Mouse (Mus musculus) small intestine, adult 2 months (tissue): ENCODE measurements around the gene Entpd2.

ENCODE experiments used
- CTCF ChIP-seq: fragments of 200-500 bp; IDR thresholded peaks from 2 replicates; pipeline ENCODE4 v1.5.1; 2012; ENCODE audit warnings: low read depth, mild to moderate bottlenecking, control low read depth, inconsistent platforms, low read length, moderate library complexity, mixed read lengths; ENCODE audit not compliant: insufficient replicate concordance, insufficient read length; ENCODE audit errors: extremely low read depth
- POLR2A ChIP-seq: fragments of 200-500 bp; IDR thresholded peaks from 2 replicates; pipeline ENCODE4 v1.6.1; 2012; ENCODE audit warnings: low read depth, mild to moderate bottlenecking, control low read depth, inconsistent platforms, low read length, moderate library complexity

- no peak for TF ChIP-seq POLR2A
- no peak for TF ChIP-seq CTCF
These were observed 35.7 kb downstream of the Entpd2 start for GRCm38 (mm10) chr2:25431308-25431855.
